Mouse (Mus musculus) CH12.LX (cell line): ENCODE data around the gene Hhipl2. TPM values are rescaled to one million over a fixed set of nuclear protein-coding genes. Genes with fewer than 3 reads are reported as not detected.
A peak's percentile ranks its signal among the peaks of the same experiment; 100 is the strongest.

ENCODE experiments used
- DNase-seq: peaks from one replicate; pipeline ENCODE4 v3.0.0-alpha.2; 2013; ENCODE audit errors: extremely low read depth
- H3K27ac ChIP-seq: 2 replicates; pipeline ENCODE4 v1.5.1; 2012; ENCODE audit warnings: low read depth, mild to moderate bottlenecking, control low read depth, moderate library complexity; ENCODE audit not compliant: insufficient read depth
- H3K27me3 ChIP-seq: replicated peaks from 2 replicates; pipeline ENCODE3; 2012; ENCODE audit warnings: inconsistent platforms
- H3K36me3 ChIP-seq, 2 experiments: replicated peaks in 1 of 2; 2 replicates each; pipeline versions ENCODE3 to v1.6.1; 2012; ENCODE audit warnings: inconsistent platforms in 1 of 2, low read length in 1 of 2, mild to moderate bottlenecking in 1 of 2, mixed read lengths in 1 of 2, moderate library complexity in 1 of 2; ENCODE audit not compliant: control insufficient read depth in 1 of 2, insufficient read depth in 1 of 2
- H3K4me1 ChIP-seq, 2 experiments: 2 replicates each; pipeline ENCODE4 v1.6.1; 2012; ENCODE audit warnings: inconsistent platforms in 1 of 2, moderate library complexity in 1 of 2; ENCODE audit not compliant: insufficient read depth in 2 of 2, control insufficient read depth in 1 of 2
- H3K4me2 ChIP-seq: 2 replicates; pipeline ENCODE4 v1.6.1; 2012; ENCODE audit warnings: low read depth, mild to moderate bottlenecking, control low read depth; ENCODE audit not compliant: poor library complexity, insufficient read depth, severe bottlenecking
- H3K4me3 ChIP-seq, 3 experiments: fragments of 150-350 bp in 1 of 3; sonication (generic) in 1 of 3; replicated peaks in 1 of 3; 2 replicates each; pipeline versions ENCODE3 to v1.5.1; 2011 to 2012; ENCODE audit warnings: low read depth in 2 of 3, low read length in 2 of 3, mild to moderate bottlenecking in 2 of 3, moderate library complexity in 2 of 3, control low read depth in 1 of 3, improper control_type of control experiment in 1 of 3, inconsistent platforms in 1 of 3, mixed read lengths in 1 of 3; ENCODE audit not compliant: poor library complexity in 1 of 3
- H3K79me2 ChIP-seq: replicated peaks from 2 replicates; pipeline ENCODE4 v1.6.1; 2012; ENCODE audit warnings: mild to moderate bottlenecking, moderate library complexity; ENCODE audit not compliant: control insufficient read depth, poor library complexity, insufficient read depth, severe bottlenecking; ENCODE audit errors: extremely low read depth
- H3K9ac ChIP-seq: 2 replicates; pipeline ENCODE4 v1.6.1; 2012; ENCODE audit warnings: low read depth, mild to moderate bottlenecking, control low read depth, moderate library complexity; ENCODE audit not compliant: insufficient read depth
- H3K9me3 ChIP-seq: replicated peaks from 2 replicates; pipeline ENCODE3; 2012; ENCODE audit warnings: low read length, inconsistent platforms, mixed read lengths
- BHLHE40 ChIP-seq: IDR thresholded peaks from 2 replicates; pipeline ENCODE4 v1.6.1; 2011; ENCODE audit warnings: mild to moderate bottlenecking, low read depth, low read length, improper control_type of control experiment
- CHD1 ChIP-seq: IDR thresholded peaks from 2 replicates; pipeline ENCODE4 v1.6.1; 2012; ENCODE audit warnings: low read depth, low read length, improper control_type of control experiment, inconsistent platforms
- CHD2 ChIP-seq: IDR thresholded peaks from 2 replicates; pipeline ENCODE4 v1.6.1; 2011; ENCODE audit warnings: low read length, improper control_type of control experiment
- CTCF ChIP-seq, 2 experiments: IDR thresholded peaks in 1 of 2; conservative IDR thresholded peaks in 1 of 2; 2 replicates each; pipeline ENCODE4 v1.5.1; 2011 to 2012; ENCODE audit warnings: low read depth in 2 of 2, low read length in 2 of 2, improper control_type of control experiment in 1 of 2, inconsistent platforms in 1 of 2, mild to moderate bottlenecking in 1 of 2, moderate library complexity in 1 of 2
- E2F4 ChIP-seq: IDR thresholded peaks from 2 replicates; pipeline ENCODE4 v1.6.1; 2011; ENCODE audit warnings: low read depth, low read length, improper control_type of control experiment; ENCODE audit not compliant: insufficient replicate concordance
- ELF1 ChIP-seq: IDR thresholded peaks from 2 replicates; pipeline ENCODE4 v1.6.1; 2014; ENCODE audit warnings: low read depth, mild to moderate bottlenecking, inconsistent platforms, low read length, improper control_type of control experiment
- EP300 ChIP-seq: IDR thresholded peaks from 2 replicates; pipeline ENCODE4 v1.6.1; 2011; ENCODE audit warnings: low read length, improper control_type of control experiment
- ETS1 ChIP-seq: conservative IDR thresholded peaks from 2 replicates; pipeline ENCODE4 v1.6.1; 2012; ENCODE audit warnings: low read depth, mild to moderate bottlenecking, inconsistent platforms, low read length, improper control_type of control experiment, moderate library complexity
- GABPA ChIP-seq: IDR thresholded peaks from 2 replicates; pipeline ENCODE4 v1.6.1; 2012; ENCODE audit warnings: low read depth, low read length, improper control_type of control experiment, inconsistent platforms; ENCODE audit not compliant: insufficient replicate concordance
- HCFC1 ChIP-seq: IDR thresholded peaks from 2 replicates; pipeline ENCODE4 v1.6.1; 2012; ENCODE audit warnings: low read depth, mild to moderate bottlenecking, inconsistent platforms, low read length, improper control_type of control experiment
- IRF4 ChIP-seq: IDR thresholded peaks from 2 replicates; pipeline ENCODE4 v1.6.1; 2014; ENCODE audit warnings: low read depth, mild to moderate bottlenecking, inconsistent platforms, low read length, improper control_type of control experiment
- JUN ChIP-seq: IDR thresholded peaks from 2 replicates; pipeline ENCODE4 v1.6.1; 2011; ENCODE audit warnings: low read depth, mild to moderate bottlenecking, low read length, improper control_type of control experiment, moderate library complexity; ENCODE audit not compliant: insufficient read depth
- JUND ChIP-seq: conservative IDR thresholded peaks from 2 replicates; pipeline ENCODE4 v1.6.1; 2011; ENCODE audit warnings: low read depth, low read length, improper control_type of control experiment
- KAT2A ChIP-seq: IDR thresholded peaks from 2 replicates; pipeline ENCODE4 v1.6.1; 2012; ENCODE audit warnings: low read length, improper control_type of control experiment, inconsistent platforms; ENCODE audit not compliant: insufficient replicate concordance
- MAFK ChIP-seq: IDR thresholded peaks from 2 replicates; pipeline ENCODE4 v1.6.1; 2011; ENCODE audit warnings: low read length, improper control_type of control experiment; ENCODE audit not compliant: insufficient replicate concordance
- MAX ChIP-seq: IDR thresholded peaks from 2 replicates; pipeline ENCODE4 v1.6.1; 2011; ENCODE audit warnings: low read length, improper control_type of control experiment
- MAZ ChIP-seq: IDR thresholded peaks from 2 replicates; pipeline ENCODE4 v1.6.1; 2012; ENCODE audit warnings: low read depth, mild to moderate bottlenecking, inconsistent platforms, low read length, improper control_type of control experiment, moderate library complexity
- MEF2A ChIP-seq: IDR thresholded peaks from 2 replicates; pipeline ENCODE4 v1.6.1; 2014; ENCODE audit warnings: low read depth, mild to moderate bottlenecking, inconsistent platforms, low read length, improper control_type of control experiment, borderline replicate concordance
- MXI1 ChIP-seq: IDR thresholded peaks from 2 replicates; pipeline ENCODE4 v1.6.1; 2011; ENCODE audit warnings: mild to moderate bottlenecking, low read depth, low read length, improper control_type of control experiment
- MYC ChIP-seq: IDR thresholded peaks from 2 replicates; pipeline ENCODE4 v1.6.1; 2011; ENCODE audit warnings: low read depth, mild to moderate bottlenecking, improper control_type of control experiment, low read length
- NELFE ChIP-seq: IDR thresholded peaks from 2 replicates; pipeline ENCODE4 v1.6.1; 2011; ENCODE audit warnings: low read depth, low read length, improper control_type of control experiment
- NRF1 ChIP-seq: IDR thresholded peaks from 2 replicates; pipeline ENCODE4 v1.6.1; 2014; ENCODE audit warnings: low read depth, mild to moderate bottlenecking, inconsistent platforms, low read length, improper control_type of control experiment, moderate library complexity
- PAX5 ChIP-seq: IDR thresholded peaks from 2 replicates; pipeline ENCODE4 v1.6.1; 2012; ENCODE audit warnings: low read length, inconsistent platforms, mixed read lengths
- POLR2A ChIP-seq: IDR thresholded peaks from 2 replicates; pipeline ENCODE4 v1.6.1; 2011; ENCODE audit warnings: low read depth, mild to moderate bottlenecking, improper control_type of control experiment, low read length
- POLR2AphosphoS2 ChIP-seq: IDR thresholded peaks from 2 replicates; pipeline ENCODE4 v1.6.1; 2011; ENCODE audit warnings: low read depth, low read length, improper control_type of control experiment
- RAD21 ChIP-seq: IDR thresholded peaks from 2 replicates; pipeline ENCODE4 v1.6.1; 2011; ENCODE audit warnings: low read depth, mild to moderate bottlenecking, low read length, improper control_type of control experiment, moderate library complexity
- RCOR1 ChIP-seq: conservative IDR thresholded peaks from 2 replicates; pipeline ENCODE4 v1.6.1; 2012; ENCODE audit warnings: low read depth, mild to moderate bottlenecking, inconsistent platforms, low read length, improper control_type of control experiment
- SIN3A ChIP-seq: IDR thresholded peaks from 2 replicates; pipeline ENCODE4 v1.6.1; 2012; ENCODE audit warnings: low read length, improper control_type of control experiment, inconsistent platforms
- SMC3 ChIP-seq: IDR thresholded peaks from 2 replicates; pipeline ENCODE4 v1.6.1; 2011; ENCODE audit warnings: low read depth, low read length, improper control_type of control experiment
- TBP ChIP-seq: conservative IDR thresholded peaks from 2 replicates; pipeline ENCODE4 v1.6.1; 2011; ENCODE audit warnings: low read depth, low read length, improper control_type of control experiment
- TCF12 ChIP-seq: IDR thresholded peaks from 2 replicates; pipeline ENCODE4 v1.6.1; 2014; ENCODE audit warnings: low read depth, mild to moderate bottlenecking, inconsistent platforms, low read length, improper control_type of control experiment
- UBTF ChIP-seq: IDR thresholded peaks from 2 replicates; pipeline ENCODE4 v1.6.1; 2012; ENCODE audit warnings: low read depth, mild to moderate bottlenecking, inconsistent platforms, low read length, improper control_type of control experiment, moderate library complexity
- USF1 ChIP-seq: IDR thresholded peaks from 2 replicates; pipeline ENCODE4 v1.6.1; 2014; ENCODE audit warnings: low read depth, mild to moderate bottlenecking, inconsistent platforms, low read length, improper control_type of control experiment
- USF2 ChIP-seq: conservative IDR thresholded peaks from 2 replicates; pipeline ENCODE4 v1.6.1; 2011; ENCODE audit warnings: low read depth, low read length, improper control_type of control experiment
- ZC3H11A ChIP-seq: IDR thresholded peaks from 2 replicates; pipeline ENCODE4 v1.6.1; 2012; ENCODE audit warnings: low read depth, mild to moderate bottlenecking, inconsistent platforms, low read length, improper control_type of control experiment
- ZKSCAN1 ChIP-seq: IDR thresholded peaks from 2 replicates; pipeline ENCODE4 v1.6.1; 2012; ENCODE audit warnings: low read depth, inconsistent platforms, low read length, improper control_type of control experiment, borderline replicate concordance
- ZMIZ1 ChIP-seq: IDR thresholded peaks from 2 replicates; pipeline ENCODE4 v1.6.1; 2012; ENCODE audit warnings: low read depth, mild to moderate bottlenecking, inconsistent platforms, low read length, improper control_type of control experiment
- ZNF384 ChIP-seq: IDR thresholded peaks from 2 replicates; pipeline ENCODE4 v1.6.1; 2012; ENCODE audit warnings: low read depth, low read length, improper control_type of control experiment, inconsistent platforms
- dilution Hi-C: fragments of 300-500 bp; cut with MboI; formaldehyde crosslinking; loops from 2 replicates; pipeline ENCODE4 v1.14.3; 2020; ENCODE audit warnings: low sequenced_read_pairs; ENCODE audit not compliant: extremely low pct_unique_long_range_greater_than_20kb, extremely low pct_ligation_motif_present
- in situ Hi-C: fragments of 300-500 bp; cut with MboI; formaldehyde crosslinking; loops from 3 replicates; pipeline ENCODE4 v1.14.3; 2019; ENCODE audit warnings: low sequenced_read_pairs, low pct_ligation_motif_present, low pct_unique_long_range_greater_than_20kb, mixed read lengths
- polyA plus RNA-seq: library from polyadenylated mRNA; unstranded; fragments of >175 nt; gene quantifications from 2 replicates; pipeline ENCODE4 v1.2.1, GENCODE M21; 2012; ENCODE audit warnings: low read depth; ENCODE audit not compliant: insufficient read length
- total RNA-seq, 2 experiments: library from RNA; depleted of rRNA; stranded (reverse); fragments of 300-350 nt in 1 of 2; fragments of >200 nt in 1 of 2; gene quantifications; 2 replicates each; pipeline ENCODE4 v1.2.3; 2012 to 2014

Gene Hhipl2
- total and polyA plus RNA-seq, 3 experiments, result 0.23 TPM; not detected in 2

GRCm38 (mm10) chr1:183439036-183439435 is 21.0 kb downstream of the Hhipl2 start:
- Histone ChIP-seq H3K9me3 (no peaks in the 10 kb centered on the region), H3K79me2 (no peaks in the 10 kb centered on the region), H3K4me3 (peak overlapping the region in 2 of 3 experiments; percentile 35 to 48), H3K27ac (no peak overlapping the region), H3K9ac (no peak overlapping the region; the same call in 1 of the 2 replicates), H3K36me3 (no peaks in the 10 kb centered on the region), H3K4me1 (peaks cover 0 to 9% of the 10 kb centered on the region in 2 experiments; a peak in 2 of 4 replicates), H3K27me3 (no peaks in the 10 kb centered on the region), H3K4me2 (peak overlapping the region; percentile 53)
- dilution Hi-C loops, result no loop called here
- DNase-seq, result peak; percentile 40
- in situ Hi-C loops, result no loop called here
- TF ChIP-seq NRF1 (no peak), USF1 (no peak), MAZ (no peak), IRF4 (no peak), POLR2AphosphoS2 (no peak), JUN (no peak), CHD1 (no peak), TCF12 (peak; percentile 46; the same call in 1 of the 2 replicates), MYC (no peak), PAX5 (no peak), SIN3A (no peak), KAT2A (no peak), USF2 (no peak), RAD21 (peak; percentile 79), CTCF (conservative IDR thresholded peaks at IDR 0.05 in 1 of 2, IDR thresholded peaks at IDR 0.05 in 1 of 2; ENCODE audit: low read depth in 2 of 2, low read length in 2 of 2) (peak; percentile 59 to 84), RCOR1 (no peak), E2F4 (no peak), MAX (peak; percentile 80), ZKSCAN1 (no peak), EP300 (no peak), ZMIZ1 (no peak), MAFK (no peak), ZNF384 (no peak), BHLHE40 (no peak), UBTF (no peak), ZC3H11A (no peak), NELFE (no peak), MXI1 (peak; percentile 65; the same call in 1 of the 2 replicates), GABPA (no peak), JUND (no peak), POLR2A (no peak), MEF2A (no peak), SMC3 (peak; percentile 59), CHD2 (no peak), TBP (no peak), HCFC1 (no peak), ETS1 (no peak), ELF1 (peak; percentile 27; the same call in 1 of the 2 replicates)
